Mouse (Mus musculus) midbrain, embryonic 15.5 days (tissue): ENCODE data around the gene Ice1. TPM values are rescaled to one million over a fixed set of nuclear protein-coding genes. Genes with fewer than 3 reads are reported as not detected.

Source experiments
- ATAC-seq: fragments of 200-750 bp; cut with Nextera tagmentation; replicated peaks from 2 replicates; pipeline ENCODE4 v1.8.0; 2017; ENCODE audit warnings: moderate TSS enrichment
- H3K27ac ChIP-seq: fragments of 300-500 bp; sonication (generic); 2 replicates; pipeline ENCODE4 v1.5.1; 2015; ENCODE audit warnings: mild to moderate bottlenecking, inconsistent platforms
- H3K27me3 ChIP-seq: fragments of 300-500 bp; sonication (generic); replicated peaks from 2 replicates; pipeline ENCODE4 v1.6.1; 2015; ENCODE audit warnings: inconsistent platforms
- H3K36me3 ChIP-seq: fragments of 300-500 bp; sonication (generic); replicated peaks from 2 replicates; pipeline ENCODE4 v1.6.1; 2015; ENCODE audit warnings: inconsistent platforms
- H3K4me1 ChIP-seq: fragments of 300-500 bp; sonication (generic); 2 replicates; pipeline ENCODE4 v1.6.1; 2015; ENCODE audit warnings: inconsistent platforms
- H3K4me2 ChIP-seq: fragments of 300-500 bp; sonication (generic); 2 replicates; pipeline ENCODE4 v1.6.1; 2015; ENCODE audit warnings: inconsistent platforms, mild to moderate bottlenecking, moderate library complexity
- H3K4me3 ChIP-seq: fragments of 300-500 bp; sonication (generic); 2 replicates; pipeline ENCODE4 v1.5.1; 2015; ENCODE audit warnings: mild to moderate bottlenecking, inconsistent platforms
- H3K9ac ChIP-seq: fragments of 300-500 bp; sonication (generic); 2 replicates; pipeline ENCODE4 v1.6.1; 2015; ENCODE audit warnings: mild to moderate bottlenecking, inconsistent platforms
- H3K9me3 ChIP-seq: fragments of 300-500 bp; sonication (generic); 2 replicates; pipeline ENCODE4 v1.6.1; 2016; ENCODE audit warnings: inconsistent platforms
- WGBS: fragments of 180-500 bp; shearing (Covaris S2); methylation state at CpG from one replicate; pipeline ENCODE4 v1.1.7; 2015; ENCODE audit warnings: mixed read lengths; 5-methylcytosine and 5-hydroxymethylcytosine counted together
- polyA plus RNA-seq: library from polyadenylated mRNA; unstranded; fragments of >200 nt; fragmentation: Nextera tagmentation; extraction: Ambion mirVana; gene quantifications from 2 replicates; pipeline ENCODE4 v1.2.1, GENCODE M21; 2015

Ice1 gene
- polyA plus RNA-seq, 1 experiment from 2014 or later, result 40.1 TPM

DNA sequence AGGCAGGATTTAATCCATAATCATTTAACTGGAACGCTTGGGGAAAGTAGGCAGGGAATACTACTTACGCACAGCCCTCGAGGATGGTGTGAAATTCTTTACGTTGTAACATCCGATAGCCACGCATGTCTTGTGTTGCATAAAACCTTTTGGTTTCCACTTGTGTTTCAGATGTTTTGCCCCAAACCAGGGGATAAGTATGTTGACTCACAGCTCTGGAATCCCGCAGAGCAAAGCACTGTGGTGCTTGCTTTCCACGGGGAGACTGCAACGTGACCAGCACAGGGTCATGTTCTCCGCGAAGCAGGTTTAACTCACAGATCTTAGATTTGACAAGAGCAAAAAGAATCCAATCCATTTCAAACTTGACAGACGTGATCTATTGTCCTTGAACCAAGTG is 18.1 kb upstream of the Ice1 start:
- WGBS, result 81% methylated on average over 12 of the region's 12 CpGs
- H3K9ac ChIP-seq, result no peak overlapping the region
- H3K36me3 ChIP-seq, result no peaks in the 10 kb centered on the region
- no peak overlapping the region for H3K4me2 ChIP-seq
- ATAC-seq, result no peak
- H3K27ac ChIP-seq, result no peak overlapping the region
- H3K4me3 ChIP-seq, result no peak overlapping the region
- no peaks in the 10 kb centered on the region for H3K4me1 ChIP-seq
- no peaks in the 10 kb centered on the region for H3K27me3 ChIP-seq
- H3K9me3 ChIP-seq, result no peaks in the 10 kb centered on the region

DNA sequence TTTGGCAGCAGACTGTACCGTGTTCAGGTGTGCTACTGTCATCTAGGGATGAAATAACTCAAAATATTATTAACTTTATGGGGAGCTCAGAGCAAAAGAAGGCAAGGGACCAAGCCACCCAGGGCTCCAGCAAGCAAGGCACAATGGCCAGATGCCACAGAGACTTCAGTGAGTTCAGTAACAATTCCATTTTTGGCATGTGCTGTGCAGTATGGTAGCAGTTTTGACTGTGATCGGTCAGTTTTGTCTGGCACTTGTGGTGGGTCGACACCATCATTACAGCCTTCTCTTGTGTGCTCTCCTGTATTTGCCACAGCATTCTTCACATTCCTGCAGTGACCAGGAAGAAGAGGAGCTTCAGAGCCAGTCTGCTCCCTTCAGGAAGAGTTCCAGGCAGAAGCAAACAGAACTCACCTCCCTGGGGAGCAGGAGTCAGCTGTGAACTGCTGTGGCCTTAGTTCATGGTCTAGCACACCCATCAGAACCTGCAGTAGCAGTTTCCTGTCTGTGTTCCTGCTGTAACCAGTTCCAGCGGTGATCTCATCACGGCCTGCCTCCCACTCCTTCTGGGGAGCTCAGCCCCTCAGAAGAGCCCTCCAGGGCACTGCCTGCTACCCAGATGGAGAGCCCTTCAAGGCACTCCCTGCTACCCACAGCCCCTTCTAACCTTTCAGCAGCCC is 16.8 kb upstream of the Ice1 start:
- no peaks in the 10 kb centered on the region for H3K27me3 ChIP-seq
- no peaks in the 10 kb centered on the region for H3K9me3 ChIP-seq
- no peak overlapping the region for H3K4me2 ChIP-seq
- H3K27ac ChIP-seq, result no peak overlapping the region
- no peak overlapping the region for H3K9ac ChIP-seq
- ATAC-seq, result no peak
- H3K4me3 ChIP-seq, result no peak overlapping the region
- no peaks in the 10 kb centered on the region for H3K4me1 ChIP-seq
- 84% methylated on average over 5 of the region's 5 CpGs for WGBS
- no peaks in the 10 kb centered on the region for H3K36me3 ChIP-seq

DNA sequence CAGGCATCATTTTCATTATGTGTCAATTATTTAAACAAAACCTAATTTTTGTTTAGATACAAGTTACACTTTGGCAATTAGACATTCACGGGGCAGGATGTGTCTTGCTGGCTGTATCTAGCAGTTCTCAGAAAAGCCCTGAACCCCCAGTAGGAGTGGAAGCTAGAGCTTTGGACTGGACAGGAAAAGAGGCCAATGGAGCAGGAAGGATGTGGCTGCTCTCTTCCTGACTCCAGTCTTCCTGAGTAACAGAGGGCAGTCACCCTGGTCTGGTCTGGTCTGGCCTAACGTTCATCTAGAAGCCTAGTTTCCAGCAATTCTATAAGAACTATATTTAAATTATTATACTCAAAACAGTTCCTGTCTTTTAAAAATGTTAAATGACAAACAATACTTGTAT is 16.0 kb upstream of the Ice1 start:
- 80% methylated on average over 2 of the region's 2 CpGs for WGBS
- Histone ChIP-seq H3K9ac (no peak overlapping the region), H3K4me2 (no peak overlapping the region), H3K36me3 (no peaks in the 10 kb centered on the region), H3K9me3 (no peaks in the 10 kb centered on the region), H3K27me3 (no peaks in the 10 kb centered on the region), H3K27ac (no peak overlapping the region), H3K4me1 (no peaks in the 10 kb centered on the region), H3K4me3 (no peak overlapping the region)
- ATAC-seq, result no peak

GRCm38 (mm10) chr13:70650011-70650436 is 12.6 kb upstream of the Ice1 start:
- Histone ChIP-seq H3K4me2 (no peak overlapping the region), H3K9me3 (no peaks in the 10 kb centered on the region), H3K4me1 (no peaks in the 10 kb centered on the region), H3K4me3 (no peak overlapping the region), H3K36me3 (no peaks in the 10 kb centered on the region), H3K27ac (no peak overlapping the region), H3K27me3 (no peaks in the 10 kb centered on the region), H3K9ac (no peak overlapping the region)
- no peak for ATAC-seq
- 67% methylated on average over 3 of the region's 3 CpGs for WGBS

- no peaks in the 10 kb centered on the region for H3K36me3 ChIP-seq
- no peak overlapping the region for H3K9ac ChIP-seq
- H3K4me1 ChIP-seq, result no peaks in the 10 kb centered on the region
- H3K9me3 ChIP-seq, result no peaks in the 10 kb centered on the region
- 0 out of 2 replicates have a peak, but pooled peaks cover 2% of the 10 kb centered on the region for H3K27me3 ChIP-seq
- no peak overlapping the region for H3K4me3 ChIP-seq
- whole genome bisulfite sequencing, result 61% methylated on average over 10 of the region's 10 CpGs
- no peak overlapping the region for H3K27ac ChIP-seq
- H3K4me2 ChIP-seq, result no peak overlapping the region
- ATAC-seq, result no peak
Observed at GRCm38 (mm10) chr13:70645968-70646505, 8.6 kb upstream of the Ice1 start.

- Histone ChIP-seq H3K36me3 (no peaks in the 10 kb centered on the region), H3K9ac (no peak overlapping the region), H3K27ac (no peak overlapping the region), H3K9me3 (no peaks in the 10 kb centered on the region), H3K4me1 (no peaks in the 10 kb centered on the region), H3K4me3 (no peak overlapping the region), H3K4me2 (no peak overlapping the region), H3K27me3 (0 out of 2 replicates have a peak, but pooled peaks cover 2% of the 10 kb centered on the region)
- ATAC-seq, result peak; percentile 34; the same call in 1 of the 2 replicates
- WGBS, result 55% methylated on average over 3 of the region's 3 CpGs
Observed at GRCm38 (mm10) chr13:70644083-70644462, 6.6 kb upstream of the Ice1 start.

GRCm38 (mm10) chr13:70643408-70644082 is 6.1 kb upstream of the Ice1 start:
- no peak overlapping the region for H3K4me2 ChIP-seq
- H3K4me1 ChIP-seq, result no peaks in the 10 kb centered on the region; the same call in 1 of the 2 replicates
- no peak overlapping the region for H3K27ac ChIP-seq
- 0 out of 2 replicates have a peak, but pooled peaks cover 2% of the 10 kb centered on the region for H3K27me3 ChIP-seq
- H3K4me3 ChIP-seq, result no peak overlapping the region
- H3K36me3 ChIP-seq, result no peaks in the 10 kb centered on the region
- ATAC-seq, result 0 out of 2 replicates have a peak, but pooled peaks have one; percentile 48
- no peak overlapping the region for H3K9ac ChIP-seq
- H3K9me3 ChIP-seq, result no peaks in the 10 kb centered on the region
- 20% methylated on average over 10 of the region's 10 CpGs for WGBS

GRCm38 (mm10) chr13:70641941-70642340 is 4.5 kb upstream of the Ice1 start:
- no peaks in the 10 kb centered on the region for H3K9me3 ChIP-seq
- no peak overlapping the region for H3K4me3 ChIP-seq
- ATAC-seq, result no peak
- H3K36me3 ChIP-seq, result no peaks in the 10 kb centered on the region
- no peak overlapping the region for H3K4me2 ChIP-seq
- H3K4me1 ChIP-seq, result no peaks in the 10 kb centered on the region; the same call in 1 of the 2 replicates
- H3K27me3 ChIP-seq, result 0 out of 2 replicates have a peak, but pooled peaks cover 2% of the 10 kb centered on the region
- no peak overlapping the region for H3K27ac ChIP-seq
- 71% methylated on average over 4 of the region's 4 CpGs for WGBS
- H3K9ac ChIP-seq, result no peak overlapping the region

DNA sequence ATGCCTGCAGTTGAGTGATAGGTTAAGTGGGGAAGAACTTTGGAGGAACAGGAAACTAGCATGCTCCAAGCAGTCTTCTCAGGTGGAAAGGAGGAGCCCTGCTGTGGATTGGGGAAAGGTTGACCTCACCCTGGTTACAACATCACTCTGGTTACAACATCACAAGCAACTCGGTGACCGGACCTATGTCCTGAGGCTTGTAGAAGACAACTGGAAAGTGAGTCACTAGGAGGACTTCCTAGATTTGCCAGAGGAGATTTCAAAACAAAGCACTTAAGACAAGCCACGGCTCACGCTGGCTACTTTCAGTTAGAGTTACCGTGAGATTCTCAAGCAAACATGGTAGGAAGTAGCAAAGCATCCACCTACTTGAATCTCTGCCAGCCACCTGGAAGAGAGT is 3.9 kb upstream of the Ice1 start:
- no peak for ATAC-seq
- WGBS, result 88% methylated on average over 5 of the region's 5 CpGs
- H3K4me1 ChIP-seq, result peaks cover 5% of the 10 kb centered on the region
- H3K9ac ChIP-seq, result no peak overlapping the region
- no peaks in the 10 kb centered on the region for H3K36me3 ChIP-seq
- no peak overlapping the region for H3K4me2 ChIP-seq
- H3K4me3 ChIP-seq, result no peak overlapping the region
- no peaks in the 10 kb centered on the region for H3K9me3 ChIP-seq
- H3K27me3 ChIP-seq, result 0 out of 2 replicates have a peak, but pooled peaks cover 2% of the 10 kb centered on the region
- no peak overlapping the region for H3K27ac ChIP-seq

GRCm38 (mm10) chr13:70639639-70640038 is 2.2 kb upstream of the Ice1 start:
- Histone ChIP-seq H3K4me3 (no peak overlapping the region), H3K27me3 (0 out of 2 replicates have a peak, but pooled peaks cover 2% of the 10 kb centered on the region), H3K4me1 (peaks cover 22% of the 10 kb centered on the region), H3K27ac (no peak overlapping the region), H3K9ac (no peak overlapping the region), H3K4me2 (no peak overlapping the region), H3K9me3 (no peaks in the 10 kb centered on the region), H3K36me3 (no peaks in the 10 kb centered on the region)
- no peak for ATAC-seq
- 75% methylated on average over 3 of the region's 3 CpGs for WGBS

DNA sequence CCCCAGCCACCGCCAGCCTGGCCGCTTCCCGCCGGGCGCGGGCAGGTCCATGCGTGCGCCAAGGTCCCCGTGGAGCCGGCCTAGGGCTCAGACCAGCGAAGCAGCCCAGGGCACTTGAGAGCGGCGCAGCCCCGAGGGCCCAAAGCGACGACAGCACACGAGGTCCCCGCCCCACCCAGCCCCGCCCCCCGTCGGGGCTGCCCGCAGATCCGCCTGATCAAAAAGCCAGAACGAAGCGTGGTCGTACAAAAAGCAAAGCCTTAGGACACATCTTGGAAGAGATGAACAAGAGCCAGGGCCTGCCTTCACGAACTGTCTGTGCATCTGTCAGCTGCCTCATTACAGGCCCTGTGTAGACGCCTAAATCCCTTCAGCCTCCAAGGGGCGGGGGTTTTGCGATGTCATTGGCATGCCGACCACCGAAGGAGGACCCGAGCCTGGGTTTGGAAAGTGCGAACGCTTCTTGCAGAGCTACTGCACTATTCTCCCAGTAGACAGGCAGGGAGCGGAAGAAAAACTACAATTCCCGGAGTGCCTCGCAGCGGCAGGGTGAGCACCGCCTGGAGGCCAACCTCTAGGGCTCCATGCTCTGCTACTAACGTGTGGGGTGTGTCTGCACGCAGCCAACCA is 343 bp upstream of the Ice1 start:
- peak overlapping the region; percentile 93 for H3K27ac ChIP-seq
- H3K4me1 ChIP-seq, result peaks cover 35% of the 10 kb centered on the region
- peak overlapping the region; percentile 85 for H3K9ac ChIP-seq
- H3K36me3 ChIP-seq, result no peaks in the 10 kb centered on the region
- peak overlapping the region; percentile 63 for H3K4me2 ChIP-seq
- 0 out of 2 replicates have a peak, but pooled peaks cover 2% of the 10 kb centered on the region for H3K27me3 ChIP-seq
- under 1% methylated on average over 40 of the region's 42 CpGs for WGBS
- H3K4me3 ChIP-seq, result peak overlapping the region; percentile 93
- ATAC-seq, result peak; percentile 95
- H3K9me3 ChIP-seq, result no peaks in the 10 kb centered on the region

GRCm38 (mm10) chr13:70636706-70637105 is 728 bp downstream of the Ice1 start:
- peak overlapping the region; percentile 63 for H3K4me2 ChIP-seq
- no peaks in the 10 kb centered on the region for H3K36me3 ChIP-seq
- H3K9me3 ChIP-seq, result no peaks in the 10 kb centered on the region
- peak overlapping the region; percentile 93 for H3K4me3 ChIP-seq
- peak overlapping the region; percentile 85 for H3K9ac ChIP-seq
- no peak for ATAC-seq
- 26% methylated on average over 10 of the region's 10 CpGs for WGBS
- H3K27ac ChIP-seq, result peak overlapping the region; percentile 93; the same call in 1 of the 2 replicates
- H3K4me1 ChIP-seq, result peaks cover 35% of the 10 kb centered on the region
- H3K27me3 ChIP-seq, result no peaks in the 10 kb centered on the region
